Mouse (Mus musculus) intestine, embryonic 16.5 days (tissue): ENCODE results near the gene Timm10b. TPM values are rescaled to one million over a fixed set of nuclear protein-coding genes. Genes with fewer than 3 reads are reported as not detected.
A peak's percentile ranks its signal among the peaks of the same experiment; 100 is the strongest.

ENCODE experiments used
- ATAC-seq: fragments of 200-750 bp; cut with Nextera tagmentation; 2 replicates; pipeline ENCODE4 v1.8.0; 2017; ENCODE audit warnings: moderate TSS enrichment, moderate library complexity
- H3K27ac ChIP-seq: fragments of 300-500 bp; sonication (generic); 2 replicates; pipeline ENCODE4 v1.5.1; 2014; ENCODE audit warnings: mild to moderate bottlenecking, low read length
- H3K27me3 ChIP-seq: fragments of 300-500 bp; sonication (generic); replicated peaks from 2 replicates; pipeline ENCODE4 v1.6.1; 2014; ENCODE audit warnings: low read length, control low read depth, mixed read lengths; ENCODE audit not compliant: control insufficient read depth, insufficient read depth
- H3K36me3 ChIP-seq: fragments of 300-500 bp; sonication (generic); 2 replicates; pipeline ENCODE4 v1.6.1; 2014; ENCODE audit warnings: low read length, control low read depth; ENCODE audit not compliant: control insufficient read depth, insufficient read depth
- H3K4me1 ChIP-seq: fragments of 300-500 bp; sonication (generic); 2 replicates; pipeline ENCODE4 v1.6.1; 2014; ENCODE audit warnings: low read length, control low read depth, mixed read lengths; ENCODE audit not compliant: control insufficient read depth, insufficient read depth
- H3K4me2 ChIP-seq: fragments of 300-500 bp; sonication (generic); 2 replicates; pipeline ENCODE4 v1.6.1; 2014; ENCODE audit warnings: low read depth, low read length, control low read depth
- H3K4me3 ChIP-seq: fragments of 300-500 bp; sonication (generic); 2 replicates; pipeline ENCODE4 v1.5.1; 2014; ENCODE audit warnings: mild to moderate bottlenecking, low read length
- H3K9ac ChIP-seq: fragments of 300-500 bp; sonication (generic); 2 replicates; pipeline ENCODE4 v1.6.1; 2014; ENCODE audit warnings: low read depth, low read length
- H3K9me3 ChIP-seq: fragments of 300-500 bp; sonication (generic); 2 replicates; pipeline ENCODE4 v1.6.1; 2016; ENCODE audit warnings: low read length, control low read depth; ENCODE audit not compliant: control insufficient read depth
- WGBS: fragments of 180-500 bp; shearing (Covaris S2); extraction: QIAGEN DNeasy Blood & Tissue Kit; methylation state at CpG from one replicate; pipeline ENCODE4 v1.1.7; 2014; 5-methylcytosine and 5-hydroxymethylcytosine counted together
- polyA plus RNA-seq: library from polyadenylated mRNA; unstranded; fragments of >200 nt; fragmentation: Nextera tagmentation; extraction: Ambion mirVana; gene quantifications from 2 replicates; pipeline ENCODE4 v1.2.1, GENCODE M21; 2015

The Timm10b gene
- polyA plus RNA-seq, 1 experiment from 2014 or later = 200 TPM

DNA sequence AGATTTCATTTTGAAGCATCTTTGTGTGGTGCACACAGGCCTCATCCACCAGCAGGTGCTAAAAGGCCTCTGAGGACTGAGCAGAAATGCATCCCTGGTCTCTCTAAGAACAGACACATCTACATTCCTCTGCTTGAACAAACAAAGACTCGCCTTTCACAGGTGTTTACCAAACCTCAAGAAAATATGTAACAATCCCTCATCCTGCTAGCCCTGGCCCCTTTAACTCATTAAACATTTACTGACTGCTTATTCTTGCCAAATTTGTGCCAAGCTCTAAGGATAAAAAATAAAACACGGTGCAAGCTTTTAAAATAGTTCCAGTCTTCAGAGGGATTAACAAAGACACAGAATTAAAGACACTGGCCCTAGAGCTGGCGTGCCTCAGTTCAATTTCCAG lies 20.2 kb upstream of the Timm10b start:
- Histone ChIP-seq H3K4me2 (no peak overlapping the region), H3K9ac (no peak overlapping the region), H3K36me3 (peaks cover 12% of the 10 kb centered on the region; the same call in 1 of the 2 replicates), H3K4me3 (no peak overlapping the region), H3K27ac (no peak overlapping the region), H3K9me3 (no peaks in the 10 kb centered on the region), H3K4me1 (no peaks in the 10 kb centered on the region), H3K27me3 (no peaks in the 10 kb centered on the region)
- 51% methylated on average over 3 of the region's 3 CpGs for whole genome bisulfite sequencing
- no peak for ATAC-seq

DNA sequence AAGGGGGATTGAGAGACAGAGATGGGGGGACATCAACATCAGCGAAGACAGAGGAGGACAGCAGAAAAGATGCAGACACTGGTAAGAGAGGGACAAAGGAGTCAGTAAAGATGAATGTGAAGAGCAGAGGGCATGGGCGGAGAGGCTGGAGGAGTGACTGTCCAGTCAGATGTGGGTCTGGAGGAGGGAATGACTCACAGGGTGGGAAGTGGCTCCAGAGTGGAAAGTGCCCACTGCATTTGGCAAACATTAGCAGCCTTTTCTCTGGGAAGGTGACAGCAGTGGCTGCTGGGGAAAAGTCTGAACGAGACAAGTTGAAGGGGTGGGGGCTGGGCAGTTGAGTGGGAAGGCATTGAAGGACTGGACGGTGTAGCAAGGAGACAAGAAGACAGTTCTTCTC lies 18.8 kb upstream of the Timm10b start:
- Histone ChIP-seq H3K4me2 (no peak overlapping the region), H3K4me1 (no peaks in the 10 kb centered on the region), H3K36me3 (peaks cover 12% of the 10 kb centered on the region; the same call in 1 of the 2 replicates), H3K27ac (no peak overlapping the region), H3K9me3 (no peaks in the 10 kb centered on the region), H3K4me3 (no peak overlapping the region), H3K27me3 (no peaks in the 10 kb centered on the region), H3K9ac (no peak overlapping the region)
- ATAC-seq = no peak
- 70% methylated on average over 4 of the region's 4 CpGs for WGBS

DNA sequence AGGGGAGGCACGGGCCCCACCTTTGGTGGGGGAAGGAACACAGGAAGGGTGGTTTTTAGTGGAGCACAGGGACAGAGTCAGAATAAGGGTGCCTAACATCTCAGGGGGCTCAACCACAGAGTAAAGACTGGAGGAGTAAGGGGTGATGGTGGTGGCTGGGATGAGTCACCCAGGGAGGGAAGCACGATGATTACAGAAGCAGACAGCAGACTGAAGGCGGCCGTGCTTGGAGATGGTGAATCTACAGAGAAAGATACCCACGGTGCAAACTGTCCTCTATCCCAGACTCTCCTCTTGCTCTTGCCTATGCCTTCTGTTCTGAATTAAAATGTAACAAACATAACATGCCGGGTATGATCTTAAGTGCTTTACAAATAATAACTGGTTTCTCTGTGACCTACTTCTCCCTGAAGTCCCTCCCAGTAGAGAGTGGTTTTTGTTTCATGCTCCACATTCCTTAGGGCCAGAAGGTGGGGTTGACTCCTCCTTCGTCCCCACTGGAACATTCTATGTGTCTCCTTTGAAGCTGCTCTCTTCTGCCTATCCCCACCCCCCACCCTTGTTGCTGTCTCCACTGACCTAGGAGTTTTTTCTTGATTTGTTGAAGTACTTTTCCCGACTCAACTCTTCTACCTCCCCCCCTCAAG lies 18.1 kb upstream of the Timm10b start:
- H3K27me3 ChIP-seq = no peaks in the 10 kb centered on the region
- no peak overlapping the region for H3K27ac ChIP-seq
- H3K36me3 ChIP-seq = peaks cover 12% of the 10 kb centered on the region; the same call in 1 of the 2 replicates
- WGBS = 75% methylated on average over 8 of the region's 8 CpGs
- no peak overlapping the region for H3K4me2 ChIP-seq
- H3K4me3 ChIP-seq = no peak overlapping the region
- H3K4me1 ChIP-seq = no peaks in the 10 kb centered on the region
- no peak for ATAC-seq
- no peak overlapping the region for H3K9ac ChIP-seq
- H3K9me3 ChIP-seq = no peaks in the 10 kb centered on the region

DNA sequence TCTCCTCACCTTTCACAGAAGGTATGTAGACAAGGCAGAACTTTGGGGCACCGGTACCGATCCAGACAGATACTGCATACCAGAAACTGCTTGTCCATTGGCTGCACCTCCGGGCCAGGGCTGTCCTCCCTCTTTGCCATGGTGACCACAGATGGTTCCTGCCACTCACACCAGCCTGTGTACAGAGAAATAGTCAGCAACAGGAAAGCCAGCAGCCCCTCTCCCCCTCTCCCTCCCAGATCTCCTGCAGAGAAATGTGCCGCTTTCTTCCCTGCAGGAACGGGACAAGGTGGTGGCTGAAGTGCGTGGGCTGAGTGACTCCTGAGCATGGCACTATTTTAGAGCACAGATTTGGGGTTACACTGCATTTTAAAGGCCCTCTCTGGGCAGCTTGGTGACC lies 14.5 kb upstream of the Timm10b start:
- Histone ChIP-seq H3K9me3 (no peaks in the 10 kb centered on the region), H3K4me1 (peaks cover 12% of the 10 kb centered on the region), H3K27ac (no peak overlapping the region), H3K4me3 (no peak overlapping the region), H3K27me3 (no peaks in the 10 kb centered on the region), H3K9ac (no peak overlapping the region), H3K36me3 (no peaks in the 10 kb centered on the region), H3K4me2 (no peak overlapping the region)
- no peak for ATAC-seq
- WGBS = 83% methylated on average over 6 of the region's 6 CpGs

DNA sequence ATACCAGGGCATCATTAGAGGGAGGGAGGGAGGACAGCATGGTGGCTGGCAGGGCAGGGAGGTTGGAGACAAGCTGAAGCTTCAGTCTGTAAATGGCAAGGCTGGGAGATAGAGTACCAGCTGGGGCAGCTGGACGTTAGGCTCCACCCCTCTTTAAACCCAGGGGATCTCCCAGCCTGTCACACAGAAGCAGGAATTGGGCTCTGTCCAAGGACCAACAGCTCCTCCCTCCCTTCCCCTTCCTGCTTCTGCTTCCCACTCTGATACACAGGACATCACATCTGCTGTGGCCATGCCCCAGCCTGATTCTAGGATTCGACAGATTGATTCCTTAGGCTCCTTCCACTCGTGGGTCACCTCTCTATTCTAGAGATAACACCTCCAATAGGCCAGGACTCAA lies 11.2 kb upstream of the Timm10b start:
- Histone ChIP-seq H3K9me3 (no peaks in the 10 kb centered on the region), H3K4me3 (no peak overlapping the region), H3K27ac (0 out of 2 replicates have a peak overlapping the region, but pooled peaks have one; percentile 43), H3K9ac (no peak overlapping the region), H3K4me2 (no peak overlapping the region), H3K36me3 (no peaks in the 10 kb centered on the region), H3K27me3 (no peaks in the 10 kb centered on the region), H3K4me1 (peaks cover 17% of the 10 kb centered on the region)
- peak; percentile 11; the same call in 1 of the 2 replicates for ATAC-seq
- WGBS = 20% methylated on average over 3 of the region's 3 CpGs

DNA sequence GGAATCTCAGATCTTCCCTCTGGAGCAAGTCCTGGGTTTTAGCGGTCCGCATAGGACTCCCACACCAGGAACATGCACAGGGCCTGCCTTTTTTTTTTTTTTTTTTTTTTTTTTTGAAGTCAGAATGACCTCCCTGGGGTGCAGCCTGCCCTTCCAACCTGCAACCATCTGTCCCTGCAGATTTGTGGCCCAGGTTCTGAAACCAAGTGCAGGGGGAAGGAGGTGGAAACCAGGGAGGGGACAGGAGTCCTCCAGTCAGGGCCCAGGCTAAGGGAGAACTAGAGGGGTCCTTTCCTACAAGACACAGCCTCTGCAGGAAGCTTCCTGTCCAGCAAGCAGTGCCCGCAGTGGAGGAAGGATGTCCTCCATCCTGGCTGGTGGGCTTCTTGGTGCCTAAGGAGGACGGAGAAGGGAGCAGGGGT lies 7.3 kb upstream of the Timm10b start:
- peaks cover 4% of the 10 kb centered on the region; the same call in 1 of the 2 replicates for H3K36me3 ChIP-seq
- no peaks in the 10 kb centered on the region for H3K9me3 ChIP-seq
- peak overlapping the region; percentile 88 for H3K9ac ChIP-seq
- ATAC-seq = peak; percentile 3
- H3K4me1 ChIP-seq = peaks cover 21% of the 10 kb centered on the region
- H3K27me3 ChIP-seq = no peaks in the 10 kb centered on the region
- H3K4me3 ChIP-seq = peak overlapping the region; percentile 86
- peak overlapping the region; percentile 92 for H3K4me2 ChIP-seq
- no peak overlapping the region for H3K27ac ChIP-seq
- WGBS = 19% methylated on average over 4 of the region's 4 CpGs

DNA sequence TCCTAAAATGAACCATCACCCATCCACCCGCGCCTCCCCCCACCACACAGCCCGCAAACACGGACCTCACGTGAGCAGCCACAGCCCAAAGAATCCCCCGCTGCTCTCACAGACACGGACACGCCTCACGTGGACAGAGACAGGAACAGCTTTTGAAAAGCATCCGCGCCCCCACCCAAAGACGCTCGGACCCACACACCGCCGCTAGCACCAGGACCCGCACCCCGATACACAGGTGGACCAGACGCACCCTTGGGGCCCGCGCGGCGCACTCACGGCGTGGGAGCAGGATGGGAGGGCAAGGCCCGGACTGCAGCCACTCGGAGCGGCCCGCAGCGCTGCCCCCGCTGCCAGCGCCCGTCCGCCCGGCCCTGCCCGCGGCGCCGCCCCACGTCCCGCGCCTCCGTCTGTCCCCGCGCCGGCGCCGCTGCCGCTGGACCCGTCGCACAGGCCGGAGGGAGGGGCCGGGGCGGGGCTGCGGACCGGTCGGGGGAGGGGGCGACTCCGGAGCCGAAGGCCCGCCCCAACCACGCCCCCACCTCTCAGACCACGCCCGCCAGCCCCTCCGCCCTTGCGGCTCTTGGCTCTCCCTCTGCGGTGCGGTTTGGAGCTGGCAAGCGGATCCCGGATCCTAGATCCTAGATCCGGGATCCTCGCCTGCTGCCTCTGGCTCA lies 6.6 kb upstream of the Timm10b start, which contains the start of gene Trim3:
Gene Trim3, minus strand, starts transcription at position 445 of the 674 bp plus-strand sequence.
- ATAC-seq = peak; percentile 94
- WGBS = under 1% methylated on average over 55 of the region's 71 CpGs
- no peaks in the 10 kb centered on the region for H3K27me3 ChIP-seq
- H3K27ac ChIP-seq = peak within 1 kb of the TSS; percentile 72
- peak within 1 kb of the TSS; percentile 92 for H3K4me2 ChIP-seq
- peaks cover 4% of the 10 kb centered on the region; the same call in 1 of the 2 replicates for H3K36me3 ChIP-seq
- peak within 1 kb of the TSS; percentile 88 for H3K9ac ChIP-seq
- H3K4me1 ChIP-seq = peaks cover 20% of the 10 kb centered on the region
- no peaks in the 10 kb centered on the region for H3K9me3 ChIP-seq
- peak within 1 kb of the TSS; percentile 86 for H3K4me3 ChIP-seq

DNA sequence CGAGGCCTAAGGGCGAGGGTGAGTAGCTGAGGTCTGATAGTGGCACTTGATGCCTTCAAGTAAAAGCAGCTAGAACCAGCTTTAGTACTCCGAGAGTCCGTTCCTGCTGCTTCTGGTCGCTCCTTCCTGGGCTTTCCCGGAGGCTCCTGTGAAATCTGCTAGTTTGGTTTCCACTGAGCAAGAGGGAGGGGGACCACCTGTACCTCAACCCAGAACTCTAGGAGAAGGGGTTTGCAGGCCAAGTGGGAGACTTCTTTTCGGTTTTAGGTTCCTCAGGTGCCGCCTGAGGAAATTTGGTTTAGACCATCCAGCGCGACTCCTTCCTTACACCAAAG lies 6.1 kb upstream of the Timm10b start:
- Histone ChIP-seq H3K9ac (peak overlapping the region; percentile 88), H3K27me3 (no peaks in the 10 kb centered on the region), H3K9me3 (no peaks in the 10 kb centered on the region), H3K4me1 (peaks cover 18% of the 10 kb centered on the region), H3K27ac (peak overlapping the region; percentile 68; the same call in 1 of the 2 replicates), H3K4me2 (peak overlapping the region; percentile 92), H3K4me3 (peak overlapping the region; percentile 86), H3K36me3 (peaks cover 4% of the 10 kb centered on the region; the same call in 1 of the 2 replicates)
- 5% methylated on average over 10 of the region's 10 CpGs for WGBS
- ATAC-seq = no peak

DNA sequence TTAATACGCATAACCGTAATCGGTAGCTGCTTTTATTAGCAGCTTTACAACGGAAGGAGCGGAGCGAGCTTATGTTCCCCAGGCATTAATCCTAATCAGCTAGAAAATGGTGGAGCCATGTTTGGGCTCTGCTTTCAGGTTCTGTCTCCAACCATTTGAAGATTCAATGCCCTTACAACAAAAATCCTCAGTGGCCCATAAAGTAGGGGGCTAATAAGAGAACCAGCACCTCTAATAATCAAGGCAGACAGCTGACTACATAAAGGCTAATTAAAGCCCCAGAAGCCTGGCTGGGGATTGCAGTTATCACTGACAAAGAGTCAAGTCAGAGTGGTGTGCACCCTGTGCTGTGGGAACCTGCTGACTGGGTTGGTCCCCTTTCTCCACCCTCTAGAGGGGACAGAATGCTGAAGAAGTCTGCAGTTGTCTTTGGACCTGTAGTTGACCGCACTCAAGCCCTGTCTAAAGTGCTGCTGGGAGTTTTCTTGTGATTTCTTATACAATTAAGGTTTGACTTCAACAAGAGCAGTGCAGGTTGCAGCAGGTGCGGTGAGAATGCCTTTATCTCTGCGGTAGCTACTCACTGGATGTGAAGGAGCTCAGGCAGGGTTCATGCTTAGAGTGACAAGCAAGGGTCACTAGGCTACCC lies 5.5 kb upstream of the Timm10b start:
- no peaks in the 10 kb centered on the region for H3K9me3 ChIP-seq
- H3K4me1 ChIP-seq = peaks cover 16% of the 10 kb centered on the region
- peaks cover 4% of the 10 kb centered on the region; the same call in 1 of the 2 replicates for H3K36me3 ChIP-seq
- H3K27ac ChIP-seq = 0 out of 2 replicates have a peak overlapping the region, but pooled peaks have one; percentile 5
- H3K4me2 ChIP-seq = peak overlapping the region; percentile 92
- 48% methylated on average over 9 of the region's 9 CpGs for WGBS
- no peak for ATAC-seq
- peak overlapping the region; percentile 86; the same call in 1 of the 2 replicates for H3K4me3 ChIP-seq
- no peak overlapping the region for H3K9ac ChIP-seq
- no peaks in the 10 kb centered on the region for H3K27me3 ChIP-seq
